Comparison of ENCODE assay signal across 13 mouse cellular contexts in genomic region chr2:159062666-159063065, GRCm38 (mm10).
"Had no signal": no experiment of that assay in that cellular context is flagged by ENCODE, and none has a peak within 500 bp of the region (broad histone marks: within the 10 kb centered on the region; RNA-seq: fewer than 3 reads in every experiment).

No protein-coding gene starts in this region.

- H3K4me2 ChIP-seq: heart, embryonic 12.5 days; hindbrain, embryonic 13.5 days; hindbrain, embryonic 15.5 days; limb, embryonic 13.5 days; limb, embryonic 15.5 days; liver, embryonic 12.5 days had no signal

- H3K27me3 ChIP-seq: heart, embryonic 12.5 days; liver, embryonic 12.5 days had no signal

- H3K4me1 ChIP-seq: heart, embryonic 10.5 days; heart, embryonic 12.5 days; hindbrain, embryonic 15.5 days; limb, embryonic 13.5 days; limb, embryonic 15.5 days; liver, embryonic 12.5 days had no signal

- H3K9me3 ChIP-seq: heart, embryonic 10.5 days; heart, embryonic 12.5 days; hindbrain, embryonic 13.5 days; hindbrain, embryonic 15.5 days; limb, embryonic 13.5 days; limb, embryonic 15.5 days; liver, embryonic 12.5 days had no signal

- H3K36me3 ChIP-seq: heart, embryonic 10.5 days; heart, embryonic 12.5 days; hindbrain, embryonic 13.5 days; hindbrain, embryonic 15.5 days; limb, embryonic 13.5 days; limb, embryonic 15.5 days; liver, embryonic 12.5 days had no signal

- H3K27ac ChIP-seq: heart, embryonic 10.5 days; hindbrain, embryonic 13.5 days; hindbrain, embryonic 15.5 days; hindbrain, postnatal 0 days; kidney, postnatal 0 days; limb, embryonic 13.5 days; limb, embryonic 15.5 days; liver, embryonic 12.5 days had no signal

- ATAC-seq: hindbrain, postnatal 0 days; intestine, embryonic 16.5 days; liver, embryonic 12.5 days had no signal

- DNase-seq: gastrocnemius, postnatal 36 days; kidney, adult 11 months; kidney, adult 9 months had no signal

- H3K9ac ChIP-seq: heart, embryonic 12.5 days; hindbrain, embryonic 13.5 days; hindbrain, embryonic 15.5 days; limb, embryonic 13.5 days; limb, embryonic 15.5 days; liver, embryonic 12.5 days had no signal

- H3K4me3 ChIP-seq: heart, embryonic 10.5 days; heart, embryonic 12.5 days; hindbrain, embryonic 13.5 days; hindbrain, embryonic 15.5 days; limb, embryonic 13.5 days; limb, embryonic 15.5 days; liver, embryonic 12.5 days had no signal
